Mouse (Mus musculus) intestine, embryonic 14.5 days (tissue): ENCODE results near the gene Adm. TPM values are rescaled to one million over a fixed set of nuclear protein-coding genes. Genes with fewer than 3 reads are reported as not detected.

Source experiments
- ATAC-seq: fragments of 200-750 bp; cut with Nextera tagmentation; replicated peaks from 2 replicates; pipeline ENCODE4 v1.8.0; 2017; ENCODE audit warnings: low read depth, moderate number of reproducible peaks, moderate TSS enrichment, moderate library complexity; ENCODE audit not compliant: low FRiP score, low TSS enrichment
- DNase-seq: peaks from one replicate; pipeline ENCODE4 v3.0.0-alpha.2; 2018; ENCODE audit warnings: low spot score
- H3K27ac ChIP-seq: fragments of 300-500 bp; sonication (generic); 2 replicates; pipeline ENCODE4 v1.5.1; 2014; ENCODE audit warnings: low read depth, mild to moderate bottlenecking, control low read depth
- H3K27me3 ChIP-seq: fragments of 300-500 bp; sonication (generic); replicated peaks from 2 replicates; pipeline ENCODE4 v1.6.1; 2014; ENCODE audit warnings: low read length, control low read depth; ENCODE audit not compliant: control insufficient read depth, insufficient read depth
- H3K36me3 ChIP-seq: fragments of 300-500 bp; sonication (generic); 2 replicates; pipeline ENCODE4 v1.6.1; 2014; ENCODE audit warnings: low read length, control low read depth; ENCODE audit not compliant: control insufficient read depth, insufficient read depth
- H3K4me1 ChIP-seq: fragments of 300-500 bp; sonication (generic); replicated peaks from 2 replicates; pipeline ENCODE4 v1.6.1; 2014; ENCODE audit warnings: low read length, control low read depth, mixed read lengths; ENCODE audit not compliant: control insufficient read depth, insufficient read depth
- H3K4me2 ChIP-seq: fragments of 300-500 bp; sonication (generic); 2 replicates; pipeline ENCODE4 v1.6.1; 2014; ENCODE audit warnings: low read length
- H3K4me3 ChIP-seq: fragments of 300-500 bp; sonication (generic); 2 replicates; pipeline ENCODE4 v1.5.1; 2014; ENCODE audit warnings: low read depth, low read length, control low read depth, mixed read lengths
- H3K9ac ChIP-seq: fragments of 300-500 bp; sonication (generic); 2 replicates; pipeline ENCODE4 v1.6.1; 2014; ENCODE audit warnings: mild to moderate bottlenecking, low read length
- H3K9me3 ChIP-seq: fragments of 300-500 bp; sonication (generic); 2 replicates; pipeline ENCODE4 v1.6.1; 2016; ENCODE audit warnings: low read length, control low read depth; ENCODE audit not compliant: control insufficient read depth
- WGBS: fragments of 180-500 bp; shearing (Covaris S2); extraction: QIAGEN DNeasy Blood & Tissue Kit; methylation state at CpG from one replicate; pipeline ENCODE4 v1.1.7; 2014; 5-methylcytosine and 5-hydroxymethylcytosine counted together
- polyA plus RNA-seq: library from polyadenylated mRNA; unstranded; fragments of >200 nt; fragmentation: Nextera tagmentation; extraction: Ambion mirVana; gene quantifications from 2 replicates; pipeline ENCODE4 v1.2.1, GENCODE M21; 2014

The Adm gene
- polyA plus RNA-seq, 1 experiment from 2014 or later, result 1.5 TPM

DNA sequence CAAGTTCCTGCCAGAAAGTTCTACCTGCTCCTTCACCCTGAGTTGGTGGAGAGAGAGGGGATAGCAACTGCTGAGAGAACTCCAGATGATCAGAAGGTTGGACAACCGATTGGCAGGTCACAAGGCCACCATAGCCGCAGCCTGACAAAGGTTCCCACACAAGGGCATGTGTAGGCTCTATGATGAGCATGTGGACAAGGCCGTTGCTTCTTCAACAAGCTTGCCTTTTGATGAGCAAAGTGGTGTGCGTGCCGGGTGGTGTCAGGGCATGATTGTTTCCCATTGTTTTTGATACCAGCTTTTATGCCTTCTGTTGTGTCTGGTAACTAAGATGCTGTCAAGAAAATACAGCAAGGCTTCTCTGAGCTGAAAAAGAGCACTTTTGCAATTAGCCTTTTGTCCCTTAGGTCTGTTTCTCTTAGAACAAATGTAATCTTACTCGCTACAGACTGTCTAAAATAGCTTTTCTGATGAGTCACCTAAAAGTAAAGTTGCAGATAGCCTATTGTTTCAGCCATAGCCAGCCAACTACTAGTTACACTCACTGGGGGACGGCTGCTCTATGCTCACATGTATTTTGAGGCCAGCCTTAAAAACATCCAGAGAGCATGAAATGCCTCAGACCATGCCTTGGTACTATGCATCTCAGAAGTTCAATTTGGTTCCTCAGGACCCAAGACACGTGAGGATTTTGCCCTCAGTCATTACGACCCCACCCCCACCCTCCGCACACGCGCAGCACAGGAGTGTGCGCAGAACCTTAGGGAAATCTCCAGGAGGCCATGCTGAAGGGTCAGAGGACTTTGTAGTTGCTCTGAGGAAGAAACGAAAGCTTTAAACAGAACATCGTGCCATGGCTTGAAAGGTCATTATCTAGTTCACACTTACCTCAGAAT is 20.3 kb downstream of the Adm start:
- Histone ChIP-seq H3K4me3 (no peak overlapping the region), H3K4me1 (peaks cover 11% of the 10 kb centered on the region; the same call in 1 of the 2 replicates), H3K27ac (peak overlapping the region; percentile 67), H3K9ac (no peak overlapping the region), H3K4me2 (peak overlapping the region; percentile 30), H3K9me3 (0 out of 2 replicates have a peak, but pooled peaks cover 4% of the 10 kb centered on the region), H3K36me3 (no peaks in the 10 kb centered on the region), H3K27me3 (no peaks in the 10 kb centered on the region)
- WGBS, result 77% methylated on average over 15 of the region's 15 CpGs
- ATAC-seq (0 out of 2 replicates have a peak, but pooled peaks have one; percentile 25), DNase-seq (no peak)

DNA sequence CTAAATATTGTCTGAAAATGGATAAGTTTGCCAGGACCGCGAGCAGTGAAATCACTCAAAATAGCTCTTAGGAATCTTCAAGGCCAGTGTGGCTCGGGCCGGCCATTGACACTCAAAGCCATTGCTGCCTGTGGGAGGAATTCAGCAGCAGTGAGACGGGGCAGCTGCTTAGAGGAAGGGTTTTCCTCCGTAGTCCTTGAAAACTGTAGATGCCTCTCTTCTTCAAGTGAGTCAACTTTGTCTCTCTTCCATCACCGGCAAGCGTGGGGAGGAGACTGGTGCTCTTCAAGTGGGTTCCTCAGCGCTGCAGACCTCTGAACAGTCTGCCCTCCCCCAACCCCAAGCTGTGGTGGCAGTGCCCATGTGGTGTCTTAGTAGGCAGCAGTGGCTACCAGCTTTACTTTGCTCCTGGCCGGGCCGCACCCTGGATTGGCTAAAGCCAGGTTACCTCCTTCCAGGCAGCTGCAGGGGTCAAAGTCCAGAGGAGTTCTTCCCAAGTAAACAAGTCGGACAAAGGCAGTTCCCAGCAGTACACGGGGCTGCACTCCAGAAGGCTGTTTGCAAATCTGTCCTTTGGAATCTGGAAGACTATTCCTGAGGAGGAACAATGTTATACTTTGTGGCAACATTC is 21.1 kb downstream of the Adm start:
- Histone ChIP-seq H3K4me3 (no peak overlapping the region), H3K9me3 (0 out of 2 replicates have a peak, but pooled peaks cover 4% of the 10 kb centered on the region), H3K36me3 (no peaks in the 10 kb centered on the region), H3K9ac (no peak overlapping the region), H3K4me1 (peaks cover 4% of the 10 kb centered on the region; the same call in 1 of the 2 replicates), H3K27me3 (no peaks in the 10 kb centered on the region), H3K4me2 (peak overlapping the region; percentile 30), H3K27ac (peak overlapping the region; percentile 67)
- 51% methylated on average over 13 of the region's 13 CpGs for WGBS
- DNase-seq (no peak), ATAC-seq (peak; percentile 72)

DNA sequence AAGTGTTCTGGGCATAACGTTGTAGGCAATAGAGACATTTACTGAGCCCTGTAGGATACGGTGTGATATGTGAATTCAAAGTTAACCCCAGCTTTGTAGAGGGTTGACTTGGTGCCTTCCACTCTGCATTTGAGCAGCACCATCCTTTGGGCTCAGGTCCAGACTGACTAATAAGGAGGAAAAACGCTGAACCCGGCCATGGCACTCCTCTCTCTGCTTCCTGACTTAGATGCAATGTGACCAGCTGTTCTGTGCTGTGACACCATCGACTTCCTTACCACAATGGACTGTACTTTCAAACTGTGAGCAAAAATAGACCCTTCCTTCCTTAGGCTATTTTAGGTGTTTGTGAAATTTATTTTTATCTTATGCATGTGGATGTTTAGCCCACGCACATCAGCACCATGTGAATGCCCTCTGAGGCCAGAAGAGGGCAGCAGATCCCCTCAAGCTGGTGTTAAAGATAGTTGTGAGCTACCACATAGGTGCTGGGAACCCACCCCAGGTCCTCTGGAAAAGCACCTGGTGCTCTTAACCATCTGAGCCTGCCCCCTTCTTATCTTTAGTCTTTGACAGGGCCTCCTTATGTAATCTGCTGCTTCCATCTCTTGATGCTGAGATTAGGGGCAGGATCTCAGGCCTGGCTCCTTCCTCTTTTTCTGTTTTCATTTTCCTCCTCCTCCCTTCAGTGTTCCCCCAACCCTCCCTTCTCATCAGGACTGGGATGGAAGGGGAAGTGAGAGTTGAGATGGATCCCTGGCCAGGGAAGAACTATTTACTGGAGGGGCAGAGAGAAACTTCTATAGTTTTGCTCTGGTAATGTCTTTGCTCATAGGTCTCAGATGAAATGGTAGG is 21.9 kb downstream of the Adm start:
- no peak for DNase-seq
- H3K4me1 ChIP-seq, result peaks cover 2% of the 10 kb centered on the region; the same call in 1 of the 2 replicates
- WGBS, result 82% methylated on average over 6 of the region's 6 CpGs
- H3K9ac ChIP-seq, result no peak overlapping the region
- 0 out of 2 replicates have a peak, but pooled peaks cover 4% of the 10 kb centered on the region for H3K9me3 ChIP-seq
- H3K27ac ChIP-seq, result peak overlapping the region; percentile 67; the same call in 1 of the 2 replicates
- H3K4me3 ChIP-seq, result no peak overlapping the region
- H3K4me2 ChIP-seq, result no peak overlapping the region
- no peak for ATAC-seq
- no peaks in the 10 kb centered on the region for H3K36me3 ChIP-seq
- H3K27me3 ChIP-seq, result no peaks in the 10 kb centered on the region

DNA sequence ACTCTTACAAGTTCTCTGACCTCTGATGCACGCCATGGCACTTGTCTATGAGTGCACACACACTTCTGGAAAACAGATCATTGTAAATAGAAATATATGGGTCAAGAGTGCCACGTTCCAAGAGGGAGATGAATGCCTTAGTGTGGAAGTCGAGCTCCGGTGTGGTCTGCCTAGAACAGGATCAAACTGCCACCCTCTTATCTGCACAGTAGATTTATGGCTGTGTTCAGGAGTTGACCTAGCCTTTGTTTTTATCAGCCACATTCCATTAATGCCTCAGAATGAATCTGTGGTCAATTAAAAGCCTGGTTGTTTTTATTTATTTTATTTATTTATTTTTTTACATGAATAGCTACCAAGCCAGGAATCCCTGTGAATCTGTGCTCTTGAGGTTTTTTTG is 23.0 kb downstream of the Adm start:
- DNase-seq (no peak), ATAC-seq (no peak)
- no peak overlapping the region for H3K27ac ChIP-seq

DNA sequence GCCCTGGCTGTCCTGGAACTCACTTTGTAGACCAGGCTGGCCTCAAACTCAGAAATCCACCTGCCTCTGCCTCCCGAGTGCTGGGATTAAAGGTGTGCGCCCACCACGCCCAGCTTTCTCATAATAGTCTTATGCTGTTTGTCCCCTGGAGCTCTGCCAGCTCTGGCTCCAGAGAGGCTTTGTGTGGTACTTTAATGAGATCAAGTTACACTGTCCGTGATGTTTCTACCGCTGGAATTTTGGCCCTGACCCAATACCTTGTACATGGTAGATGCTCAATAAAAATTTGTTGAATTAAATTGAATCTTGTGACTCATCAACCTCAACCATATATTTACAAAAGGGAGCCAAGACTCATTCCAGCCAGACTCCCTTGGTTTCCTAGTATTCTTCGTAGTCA is 23.6 kb downstream of the Adm start:
- DNase-seq (no peak), ATAC-seq (no peak)
- no peak overlapping the region for H3K4me3 ChIP-seq
- H3K9ac ChIP-seq, result no peak overlapping the region
- H3K27ac ChIP-seq, result no peak overlapping the region
- no peak overlapping the region for H3K4me2 ChIP-seq
- WGBS, result 67% methylated on average over 6 of the region's 6 CpGs
- H3K27me3 ChIP-seq, result no peaks in the 10 kb centered on the region
- 0 out of 2 replicates have a peak, but pooled peaks cover 4% of the 10 kb centered on the region for H3K9me3 ChIP-seq
- H3K36me3 ChIP-seq, result no peaks in the 10 kb centered on the region
- H3K4me1 ChIP-seq, result peaks cover 2% of the 10 kb centered on the region; the same call in 1 of the 2 replicates

More for the DNA sequence above, 23.0 kb downstream of the Adm start:
- no peak overlapping the region for H3K4me2 ChIP-seq
- no peaks in the 10 kb centered on the region for H3K27me3 ChIP-seq
- H3K9ac ChIP-seq, result no peak overlapping the region
- WGBS, result 21% methylated on average over 4 of the region's 4 CpGs
- no peaks in the 10 kb centered on the region for H3K36me3 ChIP-seq
- H3K4me3 ChIP-seq, result no peak overlapping the region
- H3K4me1 ChIP-seq, result peaks cover 2% of the 10 kb centered on the region; the same call in 1 of the 2 replicates
- H3K9me3 ChIP-seq, result 0 out of 2 replicates have a peak, but pooled peaks cover 4% of the 10 kb centered on the region

DNA sequence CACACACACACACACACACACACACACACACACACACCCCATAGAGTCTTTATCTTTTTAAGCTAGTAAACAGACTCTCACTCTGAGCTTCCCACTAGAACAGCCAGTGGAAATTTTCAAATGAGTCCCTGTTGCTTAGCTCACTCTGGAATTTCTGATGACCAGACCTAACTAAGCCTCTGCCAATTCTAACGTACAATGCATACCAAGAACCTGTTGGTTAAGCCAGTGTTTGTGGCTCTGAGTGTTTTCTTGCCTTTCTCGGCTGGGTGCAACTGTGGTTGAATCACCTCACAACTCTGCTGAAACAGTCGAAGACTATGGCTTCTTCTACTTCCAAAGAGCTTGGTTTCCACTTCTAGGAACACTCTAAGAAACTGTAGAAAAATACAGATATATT is 27.8 kb downstream of the Adm start:
- Histone ChIP-seq H3K4me2 (no peak overlapping the region), H3K27ac (no peak overlapping the region), H3K4me3 (no peak overlapping the region), H3K27me3 (no peaks in the 10 kb centered on the region), H3K4me1 (no peaks in the 10 kb centered on the region), H3K9ac (no peak overlapping the region), H3K36me3 (no peaks in the 10 kb centered on the region), H3K9me3 (no peaks in the 10 kb centered on the region)
- 77% methylated on average over 3 of the region's 3 CpGs for WGBS
- ATAC-seq (no peak), DNase-seq (no peak)

DNA sequence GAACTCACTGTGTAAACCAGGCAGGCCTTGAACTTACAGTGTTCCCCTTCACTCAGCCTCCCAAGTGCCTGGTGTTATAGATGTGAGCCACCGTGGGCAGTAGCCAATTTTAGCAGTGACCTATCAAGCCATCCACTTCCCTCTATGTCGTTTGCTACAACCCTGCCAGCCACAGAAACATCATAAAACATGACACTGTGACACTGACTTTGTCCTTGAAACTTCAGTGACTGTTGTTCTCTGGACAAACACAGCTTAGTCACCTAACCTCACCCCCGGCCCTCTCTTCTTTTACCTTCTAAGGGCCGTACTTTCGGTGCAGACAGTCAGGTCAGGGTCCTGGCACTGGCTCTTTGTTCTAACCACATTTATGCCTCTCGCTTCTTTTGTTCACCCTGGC is 28.5 kb downstream of the Adm start:
- H3K27ac ChIP-seq, result no peak overlapping the region
- no peak for DNase-seq
- 64% methylated on average over 6 of the region's 6 CpGs for WGBS
- H3K9me3 ChIP-seq, result no peaks in the 10 kb centered on the region
- H3K9ac ChIP-seq, result no peak overlapping the region
- no peaks in the 10 kb centered on the region for H3K36me3 ChIP-seq
- ATAC-seq, result no peak
- H3K4me1 ChIP-seq, result no peaks in the 10 kb centered on the region
- H3K4me3 ChIP-seq, result no peak overlapping the region
- no peaks in the 10 kb centered on the region for H3K27me3 ChIP-seq
- H3K4me2 ChIP-seq, result no peak overlapping the region

DNA sequence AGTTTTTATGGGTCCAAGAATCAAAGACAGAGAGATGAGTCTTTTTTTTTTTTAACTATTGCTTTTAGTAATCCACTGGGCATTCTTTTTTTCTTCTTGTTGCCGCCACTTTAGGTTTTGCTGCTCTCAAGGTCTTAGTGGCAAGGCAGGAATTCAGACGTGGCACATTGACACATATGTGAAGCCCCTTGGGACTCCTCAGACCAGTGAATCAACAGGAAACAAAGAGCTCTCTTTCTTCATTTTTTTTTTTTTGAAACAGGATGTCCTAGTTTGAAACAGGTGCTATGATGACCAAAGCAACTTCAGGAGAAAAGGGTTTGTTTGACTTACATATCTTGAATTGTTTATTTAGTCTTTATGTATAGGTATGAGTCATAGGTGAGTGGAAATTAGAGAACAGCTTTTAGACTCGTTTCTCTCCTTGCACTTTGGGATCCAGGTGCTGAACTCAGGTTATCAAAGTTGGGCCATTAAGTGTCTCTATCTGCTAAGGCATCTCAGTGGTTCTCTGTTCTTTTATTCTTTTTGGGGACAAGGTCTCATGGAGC is 31.0 kb downstream of the Adm start:
- no peak for DNase-seq
- no peak; the same call in 1 of the 2 replicates for ATAC-seq
- H3K27ac ChIP-seq, result peak overlapping the region; percentile 16; the same call in 1 of the 2 replicates

More for the DNA sequence above, 31.0 kb downstream of the Adm start:
- Histone ChIP-seq H3K4me1 (no peaks in the 10 kb centered on the region), H3K4me2 (no peak overlapping the region), H3K27me3 (no peaks in the 10 kb centered on the region), H3K36me3 (no peaks in the 10 kb centered on the region), H3K4me3 (no peak overlapping the region), H3K9me3 (no peaks in the 10 kb centered on the region), H3K9ac (no peak overlapping the region)
- WGBS, result 49% methylated on average over 3 of the region's 3 CpGs
